Mouse (Mus musculus) heart, adult 18-20 months (tissue): Measurements from ENCODE around the gene Cab39. TPM values are rescaled to one million over a fixed set of nuclear protein-coding genes. Genes with fewer than 3 reads are reported as not detected.
"Not testable (repeated sequence)": the region's sequence is repeated elsewhere in the genome, so short reads cannot be mapped to it uniquely, and the experiment has no call there.

ENCODE experiments used
- DNase-seq, 2 experiments: peaks; one replicate each; pipeline ENCODE4 v3.0.0; 2021 to 2022; ENCODE audit warnings: mixed read lengths in 1 of 2
- total RNA-seq, 2 experiments: library from RNA; stranded (reverse); gene quantifications; 2 replicates each; pipeline ENCODE4 v1.2.3; 2021

Gene Cab39
- total RNA-seq, 2 experiments from 2014 or later, result 118 to 119 TPM

DNA sequence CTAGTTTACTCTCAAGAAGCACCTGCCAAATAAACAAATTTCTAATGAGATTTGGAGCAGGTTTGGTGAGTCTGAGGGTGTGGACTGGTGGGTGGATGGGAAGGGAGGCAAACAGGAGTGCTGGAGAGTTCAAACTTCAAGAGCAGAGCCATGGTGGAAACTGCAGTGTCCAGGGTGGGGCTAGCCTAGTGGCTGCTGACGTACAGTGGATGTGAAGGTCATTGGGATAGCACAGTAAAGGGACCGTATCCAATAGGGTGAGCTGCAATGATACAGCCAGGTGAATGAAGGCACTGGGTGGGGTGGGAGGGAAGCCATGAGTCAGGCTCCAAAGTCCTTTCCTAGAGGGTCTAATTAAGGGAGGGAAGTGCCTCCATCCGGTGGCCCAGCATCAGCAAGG, 2.7 kb upstream of the Cab39 start:
- DNase-seq, result no peak

DNA sequence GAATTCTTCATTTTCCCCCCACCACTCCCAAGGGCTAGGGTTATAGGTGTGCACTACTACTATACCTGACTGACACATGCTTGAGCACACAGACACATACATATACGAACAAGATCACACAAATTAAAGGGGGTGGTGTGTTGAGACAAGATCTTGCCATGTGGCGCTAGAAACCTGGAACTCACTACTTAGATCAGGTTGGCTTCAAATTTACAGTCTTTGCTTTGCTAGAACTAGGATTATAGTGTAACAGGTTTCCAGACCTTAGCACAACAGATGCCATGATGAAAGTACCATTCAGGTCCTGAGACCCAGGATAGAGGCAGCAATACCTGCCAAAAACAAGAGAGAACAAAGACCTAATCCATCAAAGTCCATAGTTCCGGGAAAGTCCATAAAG, 1.8 kb upstream of the Cab39 start:
- DNase-seq, result no peak

DNA sequence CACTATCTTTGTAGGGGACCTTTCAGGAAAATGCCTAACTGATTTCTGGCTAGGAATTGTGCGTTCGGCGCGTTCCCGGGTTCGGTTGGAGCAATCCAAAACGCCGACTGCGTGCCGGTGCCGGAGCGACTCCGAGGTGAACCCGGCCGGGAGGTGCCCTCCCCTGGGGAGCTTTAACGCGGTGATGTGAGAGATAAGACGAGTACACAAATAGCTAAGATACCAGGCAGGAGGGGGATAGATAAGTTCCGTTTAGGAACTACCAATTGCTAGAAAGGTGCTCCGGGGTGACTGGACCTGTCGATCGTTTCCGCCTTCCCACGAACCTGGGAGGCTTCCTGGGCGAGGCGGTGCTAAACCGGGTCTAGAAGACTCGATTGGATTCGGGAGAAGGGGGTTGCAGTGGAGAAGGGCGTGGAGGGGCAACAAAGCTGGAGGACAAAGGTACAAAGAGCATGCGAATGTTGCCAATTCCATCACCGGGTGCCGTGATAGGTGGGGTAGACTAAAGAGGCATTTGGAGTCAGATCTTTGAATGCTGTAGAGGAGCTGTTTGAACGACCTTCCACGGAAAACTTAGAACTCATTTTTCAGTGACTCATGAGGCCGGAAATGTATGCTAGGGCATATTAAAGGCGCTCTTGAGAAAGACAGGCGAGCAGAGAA, 998 bp downstream of the Cab39 start:
- DNase-seq, result peak; percentile 22 to 64

DNA sequence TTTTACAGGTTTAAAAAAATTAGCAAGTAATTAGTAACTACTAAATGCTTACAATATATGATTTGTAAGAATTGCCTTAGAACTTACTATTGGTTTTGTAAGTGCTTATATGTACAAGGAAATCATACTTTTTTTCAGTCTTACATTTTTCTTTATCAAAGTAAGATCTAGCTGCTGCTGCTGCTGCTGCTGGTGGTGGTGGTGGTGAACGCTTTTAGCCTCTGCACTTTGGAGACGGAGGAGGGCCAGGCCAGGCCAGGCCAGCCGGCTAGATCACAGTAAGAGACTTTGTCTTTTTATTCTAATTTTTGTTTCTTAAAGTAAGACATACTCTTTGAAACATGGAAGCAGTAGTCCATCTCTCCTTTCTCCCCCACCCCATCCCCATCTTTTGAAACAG, 2.0 kb downstream of the Cab39 start:
- no peak for DNase-seq

DNA sequence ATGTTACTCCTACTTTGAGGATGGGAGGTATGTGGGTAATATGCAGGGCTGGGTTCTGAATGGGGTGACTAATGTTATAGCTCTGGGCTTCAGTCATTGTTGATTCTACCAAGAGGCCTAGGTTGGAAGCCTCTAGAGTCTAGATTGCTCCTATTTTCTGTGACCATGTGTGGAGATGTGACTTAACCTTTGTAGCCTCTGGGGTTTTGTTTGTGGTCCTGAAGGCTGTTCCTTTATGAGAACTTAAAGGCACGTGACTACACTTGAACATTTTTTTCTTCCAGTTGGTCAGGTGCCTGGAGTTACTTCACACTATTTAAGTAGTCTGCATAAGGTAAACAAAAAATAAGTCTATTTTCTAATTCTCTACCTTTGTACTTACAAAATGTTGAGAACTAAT, 6.5 kb downstream of the Cab39 start:
- no peak for DNase-seq

DNA sequence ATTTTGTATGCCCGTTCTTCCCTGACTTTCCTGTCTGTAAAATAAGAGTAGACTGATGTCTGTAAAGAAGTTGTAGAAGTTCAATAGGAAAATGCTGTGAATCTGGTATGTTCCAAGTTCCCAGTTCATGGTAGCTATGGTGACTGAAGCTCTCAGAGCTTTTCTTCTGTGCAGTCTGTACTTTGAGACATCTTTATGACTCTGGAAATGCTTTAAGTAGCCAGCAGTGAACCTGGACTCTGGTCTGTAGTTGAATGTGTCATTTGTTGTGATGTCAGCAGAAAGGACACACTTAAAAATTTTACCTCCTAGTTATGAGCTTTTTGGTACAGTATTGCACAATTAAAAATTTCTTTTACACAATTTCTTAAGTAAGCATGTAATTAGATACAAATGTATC, 9.3 kb downstream of the Cab39 start:
- no peak for DNase-seq

DNA sequence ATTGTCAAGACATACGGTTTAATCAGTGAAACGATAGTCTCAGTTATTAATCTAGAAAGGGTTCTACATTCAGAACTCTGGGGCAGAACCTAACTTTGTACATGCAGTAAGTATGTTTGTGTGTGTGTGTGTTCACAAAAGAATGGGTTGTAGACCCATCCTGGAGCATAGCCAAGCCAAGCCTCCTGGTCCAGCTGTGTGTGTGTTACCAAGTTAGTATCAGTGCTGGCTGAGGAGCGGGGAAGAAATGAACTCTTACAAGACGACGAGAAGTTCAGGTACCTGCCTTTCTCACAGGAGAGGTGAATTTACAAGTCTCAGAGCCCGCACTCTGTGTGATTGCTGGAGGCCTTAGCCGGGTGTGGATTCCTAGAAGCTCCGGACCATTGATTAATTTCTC, 11.3 kb downstream of the Cab39 start:
- DNase-seq, result no peak

DNA sequence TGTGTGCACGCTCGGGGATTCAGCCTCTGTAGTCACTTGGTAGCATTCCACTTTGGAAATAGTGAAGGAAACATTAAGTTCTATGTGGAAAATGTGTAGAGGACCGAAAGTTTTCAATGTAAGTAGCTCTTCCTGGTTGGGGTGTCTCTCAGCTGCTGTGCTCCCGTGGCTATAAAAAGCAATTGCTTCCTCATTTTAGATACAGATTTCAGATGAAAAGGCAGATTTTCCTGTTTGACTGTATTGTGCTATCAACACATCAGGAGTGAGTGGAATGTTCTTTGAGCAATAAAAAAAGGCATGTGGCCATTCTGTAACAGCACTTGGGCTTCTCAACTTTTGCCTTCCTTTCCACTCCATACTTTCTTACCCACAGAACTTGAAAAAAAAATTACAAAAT, 16.0 kb downstream of the Cab39 start:
- peak in 1 of 2 experiments; percentile 35 for DNase-seq

DNA sequence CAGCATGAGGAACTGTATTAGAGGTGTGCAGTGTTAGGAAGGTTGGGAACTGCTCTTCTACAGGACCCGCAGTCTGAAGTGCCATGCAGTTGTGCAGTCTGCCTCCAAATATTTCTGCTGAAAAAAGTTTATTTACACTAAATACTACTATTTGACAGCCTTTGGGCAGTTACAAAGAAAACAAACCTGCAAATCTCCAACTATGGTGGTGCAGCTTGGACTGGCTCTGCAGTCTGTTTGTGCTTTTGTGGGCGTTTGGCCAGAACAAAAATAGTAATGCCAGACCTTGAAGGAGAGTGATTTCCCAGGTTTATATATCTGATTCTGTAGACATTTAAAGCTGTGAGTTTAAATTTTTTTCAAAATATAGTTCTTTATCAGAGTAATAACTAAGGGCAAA, 17.1 kb downstream of the Cab39 start:
- peak; percentile 40 to 73 for DNase-seq

DNA sequence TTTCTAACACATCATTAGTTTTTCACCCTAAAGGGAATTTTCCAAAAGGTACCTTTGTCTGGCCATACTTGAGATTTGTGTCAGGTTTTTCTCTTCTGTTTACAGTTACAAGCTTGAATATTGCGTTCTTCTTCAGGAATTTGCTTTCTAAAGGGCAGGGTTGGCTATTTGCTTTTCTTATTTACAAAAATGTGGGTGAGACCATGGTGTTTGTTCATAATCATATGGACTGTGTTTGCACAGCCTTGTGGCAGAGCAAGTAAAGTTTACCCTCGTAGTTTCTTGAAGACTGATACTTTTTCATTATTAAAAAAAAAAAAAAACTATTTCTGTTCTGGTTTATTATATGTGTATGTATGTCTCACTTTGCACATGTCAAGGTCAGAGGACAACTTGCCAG, 17.5 kb downstream of the Cab39 start:
- no peak for DNase-seq

DNA sequence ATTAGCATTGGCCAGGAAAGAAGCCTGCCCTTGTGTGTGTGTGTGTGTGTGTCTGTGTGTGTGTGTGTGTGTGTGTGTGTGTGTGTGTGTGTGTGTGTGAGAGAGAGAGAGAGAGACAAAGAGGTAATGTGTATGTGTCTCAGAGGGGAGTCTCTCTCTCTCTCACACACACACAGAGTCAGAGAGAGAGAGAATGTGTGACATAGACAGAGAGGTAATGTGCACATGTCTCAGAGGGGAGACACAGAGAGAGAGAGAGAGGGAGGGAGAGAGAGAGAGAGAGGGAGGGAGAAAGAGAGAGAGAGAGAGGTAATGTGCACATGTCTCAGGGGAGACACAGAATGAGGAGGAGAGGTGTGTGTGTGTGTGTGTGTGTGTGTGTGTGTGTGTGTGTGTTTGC, 21.0 kb downstream of the Cab39 start:
- DNase-seq, result not testable (repeated sequence)

DNA sequence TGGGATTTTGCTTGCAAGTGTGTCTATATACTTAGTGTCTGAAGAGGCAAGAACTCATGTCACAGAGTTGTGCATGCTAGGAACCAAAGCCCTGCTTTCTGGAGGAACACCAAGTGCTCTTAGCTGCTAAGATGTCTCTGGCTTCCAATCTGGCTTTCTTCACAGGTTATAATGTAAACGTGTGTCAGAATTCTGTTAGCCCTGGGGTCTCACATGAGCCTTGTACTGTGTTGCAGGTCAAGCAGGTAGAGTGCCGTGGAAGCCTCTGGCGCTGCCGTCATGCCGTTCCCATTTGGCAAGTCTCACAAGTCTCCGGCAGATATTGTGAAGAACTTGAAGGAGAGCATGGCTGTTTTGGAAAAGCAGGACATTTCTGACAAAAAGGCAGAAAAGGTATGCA, 24.9 kb downstream of the Cab39 start:
- DNase-seq, result no peak

DNA sequence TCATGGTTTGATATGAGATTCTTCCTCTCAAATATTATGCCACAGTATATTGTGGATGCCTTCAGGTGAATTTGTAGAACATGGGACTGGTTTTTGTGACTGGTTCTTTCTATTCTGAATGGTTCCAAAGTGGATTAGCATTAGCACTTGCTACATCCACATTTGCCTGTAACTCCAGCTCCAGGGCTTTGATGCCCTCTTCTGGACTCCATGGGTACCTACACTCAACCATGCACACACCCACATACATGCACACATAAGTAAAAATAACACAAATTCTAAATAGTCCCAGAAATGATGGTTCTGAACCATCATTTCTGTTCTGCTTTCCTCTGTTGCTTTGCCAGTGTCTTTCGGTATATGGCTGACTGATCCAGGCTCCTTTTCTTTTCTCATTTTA, 26.5 kb downstream of the Cab39 start:
- DNase-seq, result no peak

DNA sequence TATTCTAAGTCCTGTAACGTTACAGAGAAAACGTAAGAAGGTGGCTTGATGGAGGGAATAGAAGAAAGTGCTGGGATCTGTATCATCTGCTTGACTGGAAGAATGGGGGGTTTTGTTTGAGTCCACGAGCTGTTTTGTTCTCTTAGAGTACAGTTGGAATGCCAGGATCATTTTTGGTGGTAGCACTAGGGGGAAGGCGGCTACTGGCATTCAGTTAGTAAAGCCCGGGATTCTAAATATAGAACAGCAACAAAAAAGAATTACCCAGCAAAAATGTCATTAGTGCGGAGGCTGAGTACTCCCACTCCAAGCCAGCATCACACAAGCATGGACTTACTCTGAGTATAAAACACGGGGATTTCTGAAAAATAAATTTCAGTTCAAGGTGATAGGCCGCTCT, 29.0 kb downstream of the Cab39 start:
- DNase-seq, result no peak

DNA sequence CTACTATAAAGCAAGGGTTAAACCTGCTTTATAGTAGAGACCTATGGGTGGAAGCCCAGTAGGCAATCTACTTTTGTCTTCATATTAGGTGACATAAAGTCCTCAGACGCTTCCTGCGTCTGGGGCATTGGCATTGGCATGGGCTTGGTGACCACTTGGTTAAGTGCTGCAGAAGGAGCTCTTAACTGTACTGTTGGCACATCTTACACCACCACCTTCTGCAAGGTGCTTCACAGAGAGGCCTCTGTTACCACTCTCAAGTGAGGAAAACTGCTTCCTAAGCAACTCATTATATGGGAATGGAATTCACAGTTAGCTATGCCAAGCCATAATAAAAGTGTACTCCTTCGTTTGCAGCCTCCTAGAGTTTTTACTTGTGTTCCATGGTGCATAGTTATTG, 31.7 kb downstream of the Cab39 start:
- DNase-seq, result no peak

DNA sequence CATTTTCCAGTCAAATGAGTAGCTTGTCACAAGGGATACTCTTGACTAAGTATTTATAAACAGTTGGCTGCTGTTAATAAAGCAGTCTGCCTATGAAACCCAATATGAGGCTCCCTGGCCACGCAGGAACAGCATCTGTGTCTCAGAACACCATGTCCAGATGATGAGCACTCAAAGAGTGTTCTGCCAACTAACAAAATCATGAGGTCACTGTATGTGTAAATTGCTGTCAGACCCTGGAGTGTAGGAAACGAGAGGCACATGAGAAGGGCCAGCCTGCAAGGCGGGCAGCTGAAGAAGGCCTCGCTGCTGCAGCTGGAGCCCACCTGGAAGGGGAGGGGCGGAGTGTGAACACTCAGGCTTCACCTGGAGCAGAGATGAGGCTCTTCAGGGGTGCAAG, 33.9 kb downstream of the Cab39 start:
- peak in 1 of 2 experiments; percentile 52 for DNase-seq

DNA sequence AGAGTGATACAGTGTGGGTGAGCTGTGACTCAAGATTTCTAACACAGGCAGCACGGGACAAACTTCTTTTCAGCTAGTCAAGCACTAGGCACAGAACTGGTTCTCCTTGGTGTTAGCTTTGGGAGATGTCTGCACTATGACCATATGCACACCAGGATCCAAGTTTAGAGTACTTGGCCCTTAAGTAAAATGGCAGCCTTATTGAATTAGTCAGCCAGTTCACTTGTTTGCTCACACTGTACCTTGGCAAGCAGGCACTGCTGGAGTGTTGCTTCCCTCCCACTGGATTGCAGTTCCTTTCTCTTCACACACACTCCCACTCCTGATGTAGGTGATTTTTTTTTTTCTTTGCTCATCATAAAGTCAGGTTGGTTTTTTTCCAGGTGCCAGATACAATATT, 35.8 kb downstream of the Cab39 start:
- DNase-seq, result no peak

DNA sequence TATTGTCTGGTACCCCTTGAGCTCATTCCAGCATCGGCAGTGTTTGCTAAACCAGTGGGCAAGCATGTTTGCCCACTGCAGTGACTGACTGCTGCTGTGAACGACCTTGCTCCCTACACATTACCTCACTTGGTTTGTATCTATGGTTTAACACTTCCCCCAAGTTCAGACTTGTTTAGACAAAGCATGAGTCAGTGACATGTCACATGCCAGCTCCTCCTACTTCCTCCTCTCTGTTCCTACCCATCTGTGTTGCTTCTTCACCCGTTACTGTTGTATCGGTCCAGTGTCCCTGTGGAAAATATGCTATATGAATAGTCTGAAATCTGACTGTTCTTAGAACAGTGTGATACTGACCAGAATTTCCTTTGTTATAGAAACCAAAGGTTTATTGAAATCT, 44.8 kb downstream of the Cab39 start:
- peak in 1 of 2 experiments; percentile 57 for DNase-seq

DNA sequence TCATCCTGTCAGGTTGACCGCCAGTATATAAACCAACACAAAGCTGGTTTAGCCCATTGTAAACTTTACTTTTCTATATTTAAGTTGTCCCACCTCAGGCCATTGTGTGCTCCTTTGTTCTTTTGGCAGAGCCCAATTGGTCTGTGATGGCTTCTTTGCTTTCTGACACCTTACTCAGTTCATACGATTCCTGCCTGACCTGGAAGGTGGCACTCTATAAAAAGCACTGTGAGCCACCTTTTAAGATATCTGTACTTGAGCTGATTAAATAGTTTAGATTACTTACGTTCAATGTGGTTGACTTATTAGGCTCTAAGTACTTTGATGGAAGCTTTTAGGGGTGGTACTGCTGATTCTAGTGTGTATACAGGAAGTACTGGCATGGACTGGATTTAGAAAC, 46.1 kb downstream of the Cab39 start:
- no peak for DNase-seq

DNA sequence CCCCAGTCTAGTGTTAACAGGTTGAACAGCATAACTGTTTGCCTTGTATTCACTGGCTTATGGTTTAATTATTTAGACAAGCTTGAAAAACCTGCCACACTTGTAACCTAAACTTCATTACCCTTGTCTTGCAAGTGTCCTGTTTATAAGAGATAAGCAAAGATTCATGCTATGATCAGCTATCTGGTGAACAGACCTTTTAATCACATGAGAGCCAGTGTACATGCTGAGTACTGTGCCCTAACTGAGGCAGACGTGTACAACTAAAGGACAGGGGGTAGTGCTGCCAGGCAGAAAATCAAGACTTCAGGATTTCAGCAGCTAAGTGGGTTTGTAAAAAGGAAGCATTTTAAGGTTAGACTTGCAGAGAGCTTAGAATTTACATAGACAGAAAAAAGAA, 46.5 kb downstream of the Cab39 start:
- no peak for DNase-seq

DNA sequence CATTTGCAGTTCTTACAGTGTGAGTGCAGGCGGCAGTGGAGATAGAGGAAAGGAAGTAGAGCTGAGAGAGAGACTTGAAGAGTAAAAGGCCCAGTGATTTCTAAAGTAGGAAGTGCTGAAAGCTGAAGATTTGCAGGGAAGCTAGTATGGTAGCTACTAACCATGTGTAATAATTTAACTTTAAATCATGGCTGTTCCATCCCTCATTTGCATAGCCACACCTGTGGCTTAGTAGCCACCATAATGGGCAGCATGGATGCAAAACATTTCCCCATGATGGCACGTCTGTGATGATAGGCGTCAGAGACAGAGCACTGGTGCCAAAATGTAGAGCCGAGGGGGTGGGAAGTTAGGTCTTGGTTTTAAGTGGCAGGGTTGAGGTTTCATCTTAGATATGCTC, 47.2 kb downstream of the Cab39 start:
- DNase-seq, result no peak

DNA sequence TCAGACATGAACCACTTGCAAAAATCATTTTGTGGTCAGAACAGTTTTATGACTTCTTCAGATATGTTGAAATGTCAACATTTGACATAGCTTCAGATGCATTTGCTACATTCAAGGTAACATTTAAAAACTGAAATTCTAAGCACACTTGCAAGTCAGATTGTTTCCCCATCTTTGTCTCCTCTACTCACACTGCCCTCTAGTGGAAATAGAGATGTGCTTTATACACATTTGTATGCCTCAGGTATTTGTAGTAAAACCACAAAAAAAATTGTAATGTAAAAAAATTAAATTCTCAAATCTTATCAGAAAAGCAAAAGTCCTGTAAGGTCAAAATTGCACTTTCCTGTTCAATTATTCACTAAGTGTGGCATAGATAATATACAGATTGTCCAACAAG, 49.0 kb downstream of the Cab39 start:
- peak in 1 of 2 experiments; percentile 38 for DNase-seq

DNA sequence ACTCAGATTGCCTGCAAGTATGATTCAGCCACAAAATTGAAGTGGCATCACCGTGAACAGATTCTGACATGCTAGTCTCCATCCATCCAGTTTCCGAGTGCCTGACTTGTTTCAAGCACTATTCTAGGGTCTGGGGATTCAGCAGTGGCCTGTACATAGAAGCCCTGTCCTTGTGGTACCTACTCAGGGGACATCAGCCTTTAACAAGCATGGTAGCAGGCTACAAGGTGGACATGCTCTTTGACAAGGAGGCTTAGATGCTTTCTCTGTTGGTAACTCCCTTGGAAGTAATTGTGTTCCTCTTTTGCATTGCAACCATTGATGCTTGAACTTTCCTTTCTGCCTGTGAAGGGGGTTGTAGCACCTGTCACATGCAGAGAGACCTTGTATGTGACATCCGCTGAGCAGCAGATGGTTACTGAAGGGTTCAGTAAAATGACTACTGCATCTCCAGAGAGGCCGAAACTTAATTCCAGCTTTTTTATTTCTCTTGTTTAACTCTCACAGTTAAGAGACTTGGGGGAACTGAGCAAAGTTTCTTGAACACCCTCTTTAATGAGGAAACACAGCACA, 50.1 kb downstream of the Cab39 start:
- no peak for DNase-seq

DNA sequence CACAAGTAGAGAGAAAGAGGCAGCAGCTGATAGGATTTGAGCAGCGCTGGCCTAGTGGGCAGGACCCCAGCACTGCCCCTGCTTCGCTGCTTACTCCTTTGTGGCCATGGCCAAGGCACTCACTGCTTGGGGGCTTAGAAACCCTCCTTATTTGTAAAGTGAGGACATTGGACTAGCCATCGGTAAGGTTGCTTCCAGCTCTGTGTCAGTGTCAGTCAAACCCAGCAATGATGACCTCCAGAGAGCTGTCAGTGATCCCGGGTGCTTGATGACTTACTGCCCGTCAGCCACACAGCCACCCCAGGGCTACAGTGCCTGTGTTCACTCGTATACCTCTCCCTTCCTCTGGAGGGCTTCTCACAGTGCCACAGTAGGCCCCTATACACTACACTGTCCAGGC, 51.7 kb downstream of the Cab39 start:
- DNase-seq, result no peak

DNA sequence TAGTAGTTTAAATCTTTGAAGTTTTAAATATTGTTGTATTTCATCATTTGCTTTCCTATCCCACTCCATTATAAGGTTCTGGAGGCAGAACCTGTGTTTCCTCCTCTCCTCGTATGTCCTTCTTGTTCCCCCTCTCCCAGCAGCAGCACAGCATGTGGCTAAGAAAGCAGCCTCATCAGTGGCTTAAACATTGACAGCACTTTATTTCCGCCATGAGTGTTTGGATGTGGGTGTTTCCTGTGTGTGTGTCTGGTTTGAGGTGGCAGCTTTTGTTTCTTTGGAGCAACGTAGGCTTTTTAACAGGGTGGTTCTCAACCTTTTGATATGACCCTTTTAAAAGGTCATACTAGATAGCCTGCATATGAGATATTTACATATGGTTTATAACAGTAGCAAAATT, 52.2 kb downstream of the Cab39 start:
- DNase-seq, result no peak
